ENCODE assay signal across 8 mouse cellular contexts in the genomic region with DNA sequence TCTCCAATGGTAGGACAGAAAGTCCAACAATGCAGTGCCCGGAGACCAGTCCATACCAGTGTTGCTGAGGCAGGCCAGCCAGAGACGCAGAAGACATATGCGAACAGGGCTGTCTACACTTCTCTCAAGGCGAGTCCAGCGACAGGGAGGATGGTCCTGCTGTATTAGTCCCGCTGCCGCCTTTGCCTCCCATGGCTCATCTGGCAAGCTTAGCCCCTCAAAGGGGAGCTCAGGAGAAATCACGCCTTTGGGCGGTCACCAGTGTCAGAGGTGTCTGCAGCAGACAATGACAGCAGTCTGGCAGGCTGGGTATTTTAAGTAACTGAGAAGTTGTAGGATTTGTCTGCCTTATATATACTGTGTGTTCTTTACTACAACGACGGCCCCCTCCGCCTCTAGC. TPM values are rescaled to one million over a fixed set of nuclear protein-coding genes. Genes with fewer than 3 reads are reported as not detected.
DNase-seq lines count a peak whose midpoint lies in the region; ATAC-seq and TF ChIP-seq lines count a peak whose summit lies in the region.

No protein-coding gene starts in this region.

- WGBS in embryonic facial prominence, embryonic 15.5 days = 21% methylated on average over 12 of the region's 12 CpGs
- WGBS in hindbrain, embryonic 16.5 days = 29% methylated on average over 12 of the region's 12 CpGs

- H3K36me3 ChIP-seq in C2C12 (ENCODE audit: control insufficient read depth, insufficient read depth) = no peaks in the 10 kb centered on the region
- H3K36me3 ChIP-seq in embryonic facial prominence, embryonic 15.5 days = no peaks in the 10 kb centered on the region
- no peaks in the 10 kb centered on the region for H3K36me3 ChIP-seq in hindbrain, embryonic 16.5 days (ENCODE audit: control insufficient read depth, insufficient read depth, low read length)

- H3K79me3 ChIP-seq in C2C12 (ENCODE audit: low read depth) = no peaks in the 10 kb centered on the region

- H3K27me3 ChIP-seq in C2C12 (ENCODE audit: control insufficient read depth, insufficient read depth, insufficient read length) = no peaks in the 10 kb centered on the region
- no peaks in the 10 kb centered on the region for H3K27me3 ChIP-seq in embryonic facial prominence, embryonic 15.5 days
- H3K27me3 ChIP-seq in hindbrain, embryonic 16.5 days (replicated peaks; ENCODE audit: control insufficient read depth, insufficient read depth, low read length) = no peaks in the 10 kb centered on the region

- peak overlapping the region; percentile 3 for H3ac ChIP-seq in C2C12 (ENCODE audit: control insufficient read depth, insufficient read length, low read depth)

- H3K4me2 ChIP-seq in embryonic facial prominence, embryonic 15.5 days (replicated peaks) = peak overlapping the region; percentile 57
- H3K4me2 ChIP-seq in hindbrain, embryonic 16.5 days (ENCODE audit: low read length) = peak overlapping the region; percentile 71

- no peak for ATAC-seq in embryonic facial prominence, embryonic 15.5 days (ENCODE audit: insufficient number of reproducible peaks, low FRiP score, low TSS enrichment, low read depth)
- no peak for ATAC-seq in hindbrain, embryonic 16.5 days

- H3K27ac ChIP-seq in embryonic facial prominence, embryonic 15.5 days (replicated peaks) = 0 out of 2 replicates have a peak overlapping the region, but pooled peaks have one; percentile 86
- H3K27ac ChIP-seq in hindbrain, embryonic 16.5 days (ENCODE audit: low read depth, low read length) = peak overlapping the region; percentile 80

- no peak overlapping the region for H3K9ac ChIP-seq in embryonic facial prominence, embryonic 15.5 days
- H3K9ac ChIP-seq in hindbrain, embryonic 16.5 days (ENCODE audit: low read depth, low read length) = peak overlapping the region; percentile 60

- H3K79me2 ChIP-seq in C2C12 (ENCODE audit: control insufficient read depth, insufficient read depth) = no peaks in the 10 kb centered on the region

- H3K4me1 ChIP-seq in embryonic facial prominence, embryonic 15.5 days = 0 out of 2 replicates have a peak, but pooled peaks cover 7% of the 10 kb centered on the region
- peaks cover 9% of the 10 kb centered on the region for H3K4me1 ChIP-seq in hindbrain, embryonic 16.5 days (ENCODE audit: control insufficient read depth, insufficient read depth, low read depth, low read length)

- no peak for TF ChIP-seq CTCF in C2C12 (IDR thresholded peaks at IDR 0.05; ENCODE audit: control insufficient read depth, insufficient read depth, insufficient read length)

- peak overlapping the region; percentile 41 for H3K4me3 ChIP-seq in C2C12 (ENCODE audit: insufficient read depth, poor library complexity, severe bottlenecking)
- H3K4me3 ChIP-seq in embryonic facial prominence, embryonic 15.5 days (replicated peaks) = peak overlapping the region; percentile 61
- peak overlapping the region; percentile 53 for H3K4me3 ChIP-seq in hindbrain, embryonic 16.5 days (ENCODE audit: low read length)

- no peaks in the 10 kb centered on the region for H3K9me3 ChIP-seq in embryonic facial prominence, embryonic 15.5 days (replicated peaks)
- no peaks in the 10 kb centered on the region for H3K9me3 ChIP-seq in hindbrain, embryonic 16.5 days (ENCODE audit: control insufficient read depth, low read length)

- DNase-seq in cerebellum, adult 11 months = peak; percentile 7
- DNase-seq in cerebellum, adult 9-10 months = no peak
- DNase-seq in neural tube, embryonic 10.5 days (ENCODE audit: extremely low spot score, low spot score) = peak; percentile 30
- no peak for DNase-seq in gastrocnemius, postnatal 4 days (ENCODE audit: low spot score in 2 of 2)
- no peak for DNase-seq in adrenal gland, postnatal 4 days (ENCODE audit: low spot score in 2 of 2)

TF ChIP-seq in C2C12, 6 proteins besides CTCF, POLR2A, EP300 and RAD21:
- TF ChIP-seq CEBPB (IDR thresholded peaks at IDR 0.05; ENCODE audit: low read depth) = no peak
- TF ChIP-seq MAX (IDR thresholded peaks at IDR 0.05) = no peak
- no peak for TF ChIP-seq MYOD1 (IDR thresholded peaks at IDR 0.05; ENCODE audit: control insufficient read depth, insufficient read length, low read depth)
- no peak for TF ChIP-seq FOSL1 (IDR thresholded peaks at IDR 0.05; ENCODE audit: insufficient read depth, low read length, poor library complexity, severe bottlenecking)

RNA-seq across cellular contexts. Expression of a gene that starts 1.3 kb away (rescaled TPM):
- polyA plus RNA-seq in C2C12 (2012; fragmentation: generic; extraction: Trizol) = 1.6 TPM
- 11.5 and 11.6 TPM in 2 replicates for polyA plus RNA-seq in embryonic facial prominence, embryonic 15.5 days (2015; fragmentation: Nextera tagmentation; extraction: Ambion mirVana)
- polyA plus RNA-seq in hindbrain, embryonic 16.5 days (2015; fragmentation: Nextera tagmentation; extraction: Ambion mirVana) = 12.4 and 13.6 TPM in 2 replicates
- 10 to 100 TPM; 19.4 to 23.7 TPM for total RNA-seq in gastrocnemius, postnatal 4 days (2021)
- 10 to 100 TPM; 19.4 to 19.8 TPM for total RNA-seq in adrenal gland, postnatal 4 days (2021)

Comparison
In these comparisons a context has a peak if more than half of its experiments do, and no peak if none do; other contexts are left out.
1. DNase-seq: peak in cerebellum, adult 11 months (single experiment) and neural tube, embryonic 10.5 days (single experiment); none in cerebellum, adult 9-10 months (single experiment), gastrocnemius, postnatal 4 days (0 of 2) and adrenal gland, postnatal 4 days (0 of 2).
2. Peak in every context shown above with its lines, with median percentiles within 50 percentile points of each other: H3K4me3 ChIP-seq.